Mouse (Mus musculus) mesoderm, embryonic 11.5 days (tissue): ENCODE measurements around the gene Ube2n.

Experiments
- DNase-seq: peaks from one replicate; pipeline ENCODE4 v3.0.0-alpha.2; 2012; ENCODE audit warnings: low read depth, low spot score

The Ube2n gene

DNA sequence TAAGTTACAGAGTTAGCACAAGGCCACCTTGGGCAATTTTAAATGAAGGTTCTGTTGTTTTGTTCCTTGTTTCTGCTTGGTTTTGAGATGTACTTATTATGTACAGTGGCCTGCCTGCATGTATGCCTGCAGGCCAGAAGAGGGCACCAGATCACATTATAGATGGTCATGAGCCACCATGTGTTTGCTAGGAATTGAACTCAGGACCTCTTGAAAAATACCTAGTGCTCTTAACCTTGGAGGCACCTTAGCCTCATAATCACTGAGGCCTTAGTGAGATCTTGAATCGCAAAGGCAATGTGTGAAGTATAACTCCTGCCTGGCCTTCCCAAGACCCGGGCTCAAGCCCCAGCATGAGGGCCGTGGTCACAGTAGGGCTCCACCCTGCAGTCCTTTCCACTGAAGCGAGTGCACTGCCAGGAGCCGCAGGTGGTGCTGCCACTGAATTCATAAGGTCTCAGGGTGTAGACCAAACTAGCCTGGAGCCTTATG lies 42.4 kb downstream of the Ube2n start:
- DNase-seq = no peak

DNA sequence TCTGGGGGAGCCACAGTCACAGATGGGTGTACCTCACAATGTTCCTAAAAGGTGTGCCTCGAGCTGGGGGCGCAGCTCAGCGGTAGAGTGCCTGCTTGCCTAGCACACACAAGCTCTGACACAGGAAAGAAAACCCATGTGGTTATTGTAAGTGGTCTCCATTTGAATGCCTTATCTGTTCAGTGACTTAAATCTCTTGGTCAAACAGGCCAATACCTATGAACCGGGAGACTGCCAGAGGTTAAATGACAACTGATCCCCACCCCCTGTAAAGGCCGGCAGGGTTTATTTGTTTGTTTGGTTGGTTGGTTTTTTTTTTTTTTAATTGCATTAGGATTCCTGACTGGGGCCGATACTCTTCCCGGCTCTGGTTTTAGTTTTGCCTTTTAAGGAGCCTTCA lies 44.5 kb downstream of the Ube2n start:
- DNase-seq = no peak

DNA sequence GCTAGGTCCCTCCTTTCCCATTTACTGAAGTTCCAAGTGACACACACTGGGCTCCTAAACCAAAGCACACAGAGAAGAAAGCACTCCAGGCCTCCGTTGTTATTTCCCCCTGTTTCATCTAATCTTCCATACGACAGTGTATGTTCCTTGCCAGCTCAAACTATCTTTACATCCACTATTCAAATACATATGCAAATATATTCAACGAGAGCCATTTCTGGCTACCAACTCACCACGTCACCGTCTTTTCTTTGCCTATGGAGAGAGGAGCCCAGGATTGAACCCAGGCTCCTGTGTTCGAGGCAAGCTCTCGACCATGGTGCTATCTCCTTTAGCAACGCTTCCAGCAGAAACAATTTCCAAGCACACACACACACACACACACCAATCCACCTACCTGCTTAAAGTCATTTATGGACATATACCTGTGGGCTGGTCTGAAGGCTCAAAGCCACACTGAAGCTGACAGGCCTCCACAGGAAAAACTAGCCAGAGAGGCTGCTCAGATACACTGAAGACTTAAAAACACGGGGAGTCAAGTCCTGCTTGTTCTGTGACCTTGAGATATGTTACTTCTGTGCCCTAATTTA lies 45.5 kb downstream of the Ube2n start:
- no peak for DNase-seq

DNA sequence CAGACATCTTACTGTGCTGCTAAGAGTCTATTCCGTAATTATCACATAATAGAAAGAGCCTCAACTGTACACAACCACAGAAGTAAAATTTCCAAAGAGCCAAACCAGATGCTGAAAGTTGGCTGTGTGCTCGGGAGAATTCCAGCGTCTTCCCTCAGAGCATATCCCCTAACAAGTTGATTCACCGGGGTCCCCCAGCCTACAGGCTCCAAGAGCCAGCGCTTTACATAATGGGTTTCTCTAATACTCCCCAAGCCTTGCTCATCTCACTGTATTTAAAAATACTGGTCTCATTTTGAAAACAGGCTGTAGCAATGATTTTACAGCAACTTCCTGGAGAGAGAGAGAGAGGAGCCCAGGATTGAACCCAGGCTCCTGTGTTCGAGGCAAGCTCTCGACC lies 46.7 kb downstream of the Ube2n start:
- DNase-seq = no peak

DNA sequence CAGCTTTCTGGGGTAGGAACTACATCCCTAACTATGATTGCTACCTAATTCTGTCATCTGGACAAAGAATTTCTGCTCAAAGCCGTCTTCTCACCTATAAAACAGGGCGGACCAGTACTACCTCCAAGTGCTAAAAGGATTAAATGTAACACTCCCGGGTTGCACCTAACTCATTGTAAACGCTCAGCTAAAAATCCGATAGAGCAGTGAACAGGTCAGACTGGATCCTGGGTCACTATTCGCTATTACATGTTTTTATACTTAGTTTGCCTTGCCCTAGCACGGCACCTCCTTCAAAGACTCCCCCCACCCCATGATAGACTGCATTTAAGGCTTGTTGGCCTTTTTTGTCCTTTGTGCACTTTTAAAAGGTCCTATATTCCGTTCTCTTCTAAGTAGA lies 47.5 kb downstream of the Ube2n start:
- no peak for DNase-seq

DNA sequence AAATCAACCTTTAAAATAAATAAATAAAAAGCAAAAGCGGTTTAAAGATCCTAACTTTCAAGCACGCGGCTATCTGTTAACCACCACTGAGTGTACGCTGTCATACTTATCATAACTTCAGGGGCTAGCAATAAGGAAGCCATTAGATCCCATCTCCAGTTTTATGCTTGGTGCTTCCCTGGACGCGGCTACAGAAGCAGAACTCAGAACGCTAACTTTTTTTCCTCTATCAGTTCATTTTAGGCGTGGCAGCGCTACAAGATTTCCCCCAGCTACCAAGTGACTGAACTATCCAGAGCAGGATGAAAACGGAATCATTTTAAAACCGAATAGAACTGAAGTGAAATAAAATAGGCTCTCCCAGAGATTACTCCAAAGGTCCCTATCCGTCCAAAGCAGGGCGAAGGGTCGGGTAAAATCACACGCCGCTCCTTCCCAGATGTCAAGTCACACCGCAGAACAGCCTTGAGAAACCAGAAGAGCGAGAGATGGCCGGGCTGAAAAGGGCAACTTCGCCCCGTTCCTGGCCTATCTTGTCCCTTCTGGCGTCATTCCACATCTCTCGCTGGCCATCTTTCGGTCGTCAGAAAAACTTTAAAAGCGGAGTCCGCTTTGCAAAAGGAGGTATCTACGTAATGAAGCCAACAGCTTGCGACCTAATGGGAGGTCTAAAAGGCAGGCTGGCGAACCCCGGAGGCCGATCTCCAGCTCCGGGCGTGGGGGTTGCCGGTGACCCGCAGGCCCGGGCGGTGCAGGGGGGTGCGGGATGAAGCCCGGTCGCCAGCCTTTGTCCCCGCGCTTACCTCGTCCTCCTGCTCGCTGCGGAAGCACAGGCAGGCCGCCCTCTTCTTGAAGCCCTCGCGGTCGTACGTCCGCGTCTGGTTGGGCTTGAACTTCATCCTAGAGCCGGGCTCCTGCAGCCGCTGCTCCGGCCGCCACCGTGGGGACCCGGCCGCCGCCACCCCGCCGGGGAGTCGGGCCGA lies 48.2 kb downstream of the Ube2n start:
- peak; percentile 40 for DNase-seq

DNA sequence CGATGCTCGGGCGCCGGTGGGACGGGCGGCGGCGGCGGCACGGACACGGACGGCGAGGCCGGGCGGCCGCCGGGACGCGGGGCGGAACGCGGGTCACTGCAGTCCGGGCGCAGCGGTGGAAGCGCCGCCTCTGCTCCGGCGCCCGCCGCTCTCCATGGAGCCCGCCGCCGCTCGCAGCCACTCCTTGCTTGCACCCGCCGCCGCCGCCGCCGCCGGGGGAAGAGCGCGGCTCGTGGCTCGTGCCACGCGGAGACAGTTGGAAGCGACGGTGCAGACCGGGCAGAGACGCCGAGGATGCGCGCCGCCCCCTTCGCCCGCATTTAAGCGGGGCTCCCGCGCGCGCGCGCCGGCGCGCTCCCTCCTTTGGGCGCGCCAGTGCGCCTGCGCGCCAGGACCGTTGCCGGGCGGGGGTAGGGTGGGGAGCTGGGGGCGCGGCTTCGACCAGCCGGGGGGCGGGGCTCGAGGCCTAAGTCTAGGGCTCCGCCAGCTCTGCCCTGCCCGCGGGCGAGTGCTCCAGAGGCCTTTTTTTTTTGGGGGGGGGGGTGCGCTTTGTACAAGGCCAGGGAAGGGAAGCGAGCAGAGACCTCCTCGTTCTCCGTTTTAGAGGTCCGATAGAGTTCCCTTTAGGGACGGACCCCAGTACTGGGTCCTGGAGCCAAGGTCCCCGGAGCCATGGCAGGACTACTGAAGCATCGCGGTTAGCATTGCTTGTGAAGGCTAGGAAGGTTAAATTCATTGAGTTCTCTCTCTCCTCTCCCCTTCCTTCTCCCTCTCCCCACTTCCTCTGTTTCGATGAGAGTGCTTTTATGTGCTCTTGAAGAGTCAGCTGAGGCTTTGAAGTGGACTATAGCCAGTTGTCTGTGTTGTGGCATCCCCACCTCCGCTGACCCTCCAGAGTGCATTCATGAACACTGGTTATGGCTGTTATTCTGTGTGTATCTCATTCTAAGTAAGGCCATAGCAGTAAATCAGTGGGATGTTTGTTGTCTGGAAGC lies 49.2 kb downstream of the Ube2n start, which contains the start of gene Nudt4:
Gene Nudt4 (minus strand): TSS at position 296 of the 995 bp plus-strand sequence.
- DNase-seq = peak; percentile 97

DNA sequence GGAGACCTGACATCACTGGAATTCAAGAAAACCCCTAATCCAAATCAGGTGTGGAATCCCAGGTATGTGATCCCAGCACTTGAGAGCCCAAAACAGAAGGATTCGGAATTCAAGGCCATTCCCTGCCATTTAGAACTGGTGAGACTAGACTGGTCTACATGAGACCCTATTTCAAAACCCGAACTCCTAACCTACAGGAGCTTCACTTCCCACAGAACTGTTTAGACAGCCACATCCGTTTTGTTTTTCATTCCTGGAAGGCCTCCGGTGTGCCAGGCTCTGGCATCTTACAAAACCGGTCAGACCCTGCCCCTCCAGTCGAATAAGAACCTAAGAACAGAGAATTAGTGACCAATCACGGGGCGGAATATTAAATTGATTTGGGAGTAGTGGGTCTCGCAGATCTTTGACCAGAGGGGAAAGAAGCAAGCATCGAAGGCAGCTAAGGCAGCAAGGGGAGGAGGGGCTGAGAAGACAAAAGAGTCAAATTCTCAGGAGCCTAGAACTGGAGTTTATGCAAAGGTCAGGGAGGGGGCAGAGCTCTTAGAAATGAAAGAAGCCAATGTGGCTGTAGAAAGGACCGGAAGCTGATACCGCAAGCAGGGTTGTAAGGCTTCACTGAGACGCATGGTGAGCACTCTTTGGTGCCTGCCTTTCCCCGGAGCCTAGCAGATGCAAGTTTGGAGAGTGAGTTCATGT lies 50.4 kb downstream of the Ube2n start:
- peak; percentile 44 for DNase-seq

DNA sequence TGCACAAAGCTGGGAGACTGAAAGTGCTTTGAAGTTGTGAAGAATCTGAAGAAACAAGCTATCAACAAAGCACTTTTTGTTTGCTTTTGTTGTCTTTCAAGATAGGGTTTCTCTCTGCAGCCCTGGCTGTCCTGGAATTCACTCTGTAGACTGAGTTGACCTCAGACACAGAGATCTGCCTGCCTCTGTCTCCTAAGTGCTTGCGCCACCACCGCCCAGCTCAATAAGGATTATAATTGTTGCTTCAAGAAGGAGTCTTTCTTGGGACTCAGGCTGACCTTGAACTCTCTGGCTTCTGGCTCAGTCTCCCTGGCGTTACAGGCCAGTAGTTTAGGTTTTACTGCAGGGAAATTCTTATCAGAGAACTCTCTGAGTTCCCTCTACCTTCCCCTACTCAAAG lies 51.8 kb downstream of the Ube2n start:
- DNase-seq = no peak

DNA sequence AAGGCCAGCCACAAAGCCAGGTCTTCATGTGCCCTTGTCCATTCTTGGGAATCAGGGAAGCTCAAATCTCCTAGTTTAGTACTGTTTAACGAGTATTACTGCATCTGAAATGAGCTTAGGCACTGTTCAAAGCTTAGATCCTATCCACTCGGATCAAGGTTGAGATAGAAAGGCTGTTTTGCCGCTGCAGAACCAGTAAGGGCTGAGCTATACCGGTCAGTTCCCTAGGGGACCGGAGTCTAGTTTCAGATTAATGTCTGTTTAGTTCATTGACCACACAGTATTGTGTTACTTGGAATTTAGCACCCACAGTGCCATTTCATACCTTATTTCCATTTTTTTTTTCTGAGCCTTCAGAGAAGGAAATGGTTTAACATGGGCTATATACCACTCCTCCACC lies 52.6 kb downstream of the Ube2n start:
- no peak for DNase-seq

DNA sequence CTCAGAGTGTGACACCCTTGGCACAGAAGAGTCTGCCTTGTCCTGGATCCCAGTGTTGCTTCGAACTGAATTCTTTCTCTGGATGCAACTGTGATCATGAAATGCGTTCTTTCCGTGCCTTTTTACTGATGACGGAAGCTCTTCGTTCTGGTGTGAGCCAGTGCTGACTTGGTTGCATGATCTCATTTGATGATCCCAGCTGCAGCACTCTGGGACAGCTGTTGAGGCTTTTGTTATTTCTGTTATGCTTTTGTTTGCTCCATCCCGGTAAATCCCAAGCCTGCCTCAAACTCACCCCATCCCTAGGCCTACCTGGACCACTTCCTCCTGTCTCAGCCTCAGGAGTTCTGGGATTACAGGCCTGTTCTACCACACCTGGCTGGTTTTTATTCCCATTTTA lies 53.1 kb downstream of the Ube2n start:
- no peak for DNase-seq

DNA sequence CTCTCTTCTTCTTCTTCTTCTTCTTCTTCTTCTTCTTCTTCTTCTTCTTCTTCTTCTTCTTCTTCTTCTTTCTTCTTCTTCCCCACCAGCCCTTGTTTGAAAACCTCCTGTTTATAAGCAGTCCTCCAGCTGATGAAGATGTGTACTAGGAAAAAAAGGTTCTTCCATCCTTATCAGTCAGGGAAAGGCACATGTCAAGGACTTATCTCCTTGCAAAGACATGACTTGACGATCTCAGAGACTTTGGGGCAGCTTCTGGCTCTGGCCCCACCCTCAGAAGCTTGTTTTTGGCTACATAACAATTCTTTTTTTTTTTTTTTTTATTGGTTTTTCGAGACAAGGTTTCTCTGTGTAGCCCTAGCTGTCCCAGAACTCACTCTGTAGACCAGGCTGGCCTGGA lies 54.5 kb downstream of the Ube2n start:
- DNase-seq = no peak

DNA sequence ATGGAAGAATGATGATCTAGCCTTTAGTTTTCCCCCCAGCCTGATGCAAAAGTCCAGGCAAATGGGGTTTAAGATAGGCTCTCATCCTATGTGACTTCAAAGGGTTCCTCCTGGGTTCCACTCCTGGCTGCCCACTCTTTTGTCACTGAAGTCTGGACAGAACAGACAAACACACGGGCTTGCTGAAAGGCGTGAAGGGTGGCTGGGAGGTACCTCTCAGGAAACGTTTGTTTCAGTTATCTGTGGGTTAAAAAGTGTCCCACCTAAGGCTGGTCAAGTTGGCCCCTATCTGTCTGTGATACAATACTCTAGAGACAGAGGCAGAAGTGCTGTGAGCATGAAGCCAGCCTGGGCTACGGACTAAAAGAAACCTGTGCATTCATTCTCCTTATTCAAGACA lies 60.0 kb downstream of the Ube2n start:
- DNase-seq = no peak

DNA sequence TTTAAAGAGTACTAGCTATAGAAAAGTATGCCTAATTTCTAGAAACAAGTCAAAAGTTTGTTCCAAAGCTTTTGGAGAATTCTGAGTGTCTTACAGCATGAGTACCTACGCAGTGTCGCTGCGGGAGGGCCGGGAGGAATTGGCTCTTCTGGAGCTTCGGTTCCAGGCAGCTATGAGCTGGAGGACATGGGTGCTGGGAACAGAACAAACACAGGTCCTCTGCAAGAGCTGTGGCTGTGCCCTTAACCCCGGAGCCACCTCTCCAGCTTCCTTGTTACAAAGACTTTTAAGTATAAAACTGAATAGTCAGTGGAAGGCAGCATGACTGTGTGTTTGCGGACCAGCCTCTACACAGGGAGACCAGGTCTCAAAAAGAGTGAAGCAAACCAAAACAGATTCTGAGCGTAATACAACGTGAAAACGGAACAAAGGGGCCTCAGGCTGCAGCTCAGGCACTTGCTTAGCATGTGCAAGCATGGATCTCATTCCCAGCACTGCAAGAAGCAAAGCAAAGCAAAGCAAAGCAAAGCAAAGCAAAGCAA lies 61.0 kb downstream of the Ube2n start:
- no peak for DNase-seq

DNA sequence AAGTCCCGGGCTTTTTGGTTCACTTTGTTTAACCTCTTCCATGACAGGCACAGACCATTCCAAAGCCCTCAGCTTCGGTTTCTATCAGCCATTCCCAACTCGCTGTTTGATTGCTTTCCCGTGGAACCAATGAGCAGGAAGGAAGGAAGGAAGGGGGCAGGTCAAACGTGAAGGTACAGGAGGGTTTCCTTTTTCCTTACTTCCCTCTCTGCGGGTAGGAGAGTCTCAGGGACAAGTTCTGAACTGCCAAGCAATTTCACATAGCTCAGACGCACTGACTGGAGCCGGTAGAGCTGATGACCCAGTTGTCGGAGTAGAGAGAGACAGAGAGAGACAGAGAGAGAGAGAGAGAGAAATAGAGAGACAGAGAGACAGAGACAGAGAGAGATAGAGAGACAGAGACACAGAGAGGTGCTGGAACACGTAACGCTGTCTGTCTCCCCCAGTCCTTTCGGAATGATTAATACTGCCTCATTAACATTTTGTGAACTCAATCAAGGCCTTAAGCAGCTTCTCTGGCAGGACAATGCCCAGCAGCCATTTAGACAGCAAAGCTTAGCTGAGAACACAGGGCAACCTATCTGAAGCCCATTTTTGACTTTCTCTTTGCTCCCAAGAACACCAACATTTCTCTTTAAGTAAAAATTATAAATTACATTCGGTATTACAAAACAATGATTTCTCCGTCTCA lies 62.1 kb downstream of the Ube2n start:
- DNase-seq = no peak

DNA sequence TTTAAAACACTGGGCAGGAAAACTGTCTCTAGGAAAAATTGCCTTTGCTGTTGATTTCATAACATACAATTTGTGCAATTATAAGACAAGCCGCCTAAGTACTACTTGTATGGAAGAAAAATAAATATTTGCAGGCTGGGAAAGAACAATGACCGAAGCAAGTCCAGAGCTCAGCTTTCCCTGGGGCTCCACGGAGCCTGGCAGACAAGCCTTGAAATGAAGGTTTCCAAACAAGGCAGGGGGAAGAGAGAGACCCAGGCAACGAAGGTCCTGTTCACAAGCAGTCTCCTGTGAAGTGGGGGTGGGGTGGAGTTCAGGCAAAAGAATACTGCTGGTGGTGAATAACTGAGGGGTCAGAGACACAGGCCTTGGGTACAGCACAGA lies 62.6 kb downstream of the Ube2n start:
- peak; percentile 37 for DNase-seq

DNA sequence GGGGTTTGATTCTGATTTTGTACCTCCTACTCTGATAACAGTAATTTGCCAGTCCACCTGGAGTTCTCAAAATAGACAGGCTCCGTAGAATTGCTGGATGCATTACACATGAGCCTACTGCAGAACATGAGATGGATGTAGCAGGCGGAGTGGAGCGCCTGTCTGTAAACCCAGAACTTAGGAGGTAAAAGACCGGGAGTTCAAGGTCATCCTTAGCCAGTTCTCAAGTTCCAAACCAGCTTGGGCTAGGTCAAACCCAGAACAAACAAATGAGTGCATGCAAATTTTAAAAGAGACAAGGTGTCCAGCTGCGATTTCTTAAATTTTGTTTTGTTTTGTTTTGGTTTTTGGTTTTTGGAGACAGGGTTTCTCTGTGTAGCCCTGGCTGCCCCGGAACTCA lies 70.6 kb downstream of the Ube2n start:
- no peak for DNase-seq

DNA sequence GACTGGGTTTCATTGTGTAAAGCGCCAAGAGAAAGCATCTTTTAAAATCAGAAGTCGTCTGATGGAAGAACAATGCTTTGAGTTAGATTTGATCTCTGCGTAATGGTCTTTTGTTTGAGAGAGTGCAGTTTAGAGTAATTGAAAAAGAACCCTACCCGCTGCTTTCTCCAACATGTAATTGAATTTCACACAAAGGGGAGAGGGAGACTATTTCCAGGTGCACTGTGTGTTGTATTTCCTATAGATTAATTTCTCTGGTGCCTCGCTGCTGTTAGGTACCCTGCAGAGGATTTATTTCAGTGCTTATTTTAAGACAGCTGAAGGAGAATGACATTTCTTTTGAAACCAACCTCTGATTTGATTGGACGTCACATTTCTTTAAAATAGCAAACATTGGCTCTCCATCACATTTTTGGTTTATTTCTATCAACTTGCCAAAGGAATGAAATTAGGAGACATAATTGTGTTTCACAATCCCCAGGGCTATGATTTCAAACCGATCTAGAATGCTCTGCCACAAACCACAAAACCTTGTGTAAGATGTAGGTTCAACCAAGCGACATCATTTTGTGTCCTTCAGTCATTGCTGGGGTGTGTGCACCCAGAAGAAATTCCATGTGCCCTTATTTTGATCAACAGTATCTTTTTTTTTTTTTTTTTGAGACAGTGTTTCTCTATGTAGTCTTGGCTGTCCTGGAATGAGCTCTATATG lies 72.7 kb downstream of the Ube2n start:
- no peak for DNase-seq

DNA sequence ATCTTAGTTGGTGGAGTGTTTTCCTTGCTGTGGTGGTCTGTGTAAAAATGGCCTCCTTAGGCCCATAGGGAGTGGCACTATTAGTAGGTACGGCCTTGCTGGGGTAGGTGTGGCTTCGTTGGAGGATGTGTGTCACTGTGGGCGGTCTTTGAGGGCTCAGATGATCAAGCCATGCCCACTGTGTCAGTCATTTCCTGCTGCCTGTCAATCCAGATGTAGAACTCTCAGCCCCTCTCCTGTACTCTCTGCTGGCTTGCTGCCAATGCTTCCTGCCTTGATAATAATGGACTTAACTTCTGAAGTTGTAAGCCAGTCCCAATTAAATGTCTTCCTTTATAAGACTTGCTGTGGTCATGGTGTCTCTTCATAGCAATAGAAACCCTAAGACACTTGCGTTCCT lies 74.3 kb downstream of the Ube2n start:
- DNase-seq = no peak

DNA sequence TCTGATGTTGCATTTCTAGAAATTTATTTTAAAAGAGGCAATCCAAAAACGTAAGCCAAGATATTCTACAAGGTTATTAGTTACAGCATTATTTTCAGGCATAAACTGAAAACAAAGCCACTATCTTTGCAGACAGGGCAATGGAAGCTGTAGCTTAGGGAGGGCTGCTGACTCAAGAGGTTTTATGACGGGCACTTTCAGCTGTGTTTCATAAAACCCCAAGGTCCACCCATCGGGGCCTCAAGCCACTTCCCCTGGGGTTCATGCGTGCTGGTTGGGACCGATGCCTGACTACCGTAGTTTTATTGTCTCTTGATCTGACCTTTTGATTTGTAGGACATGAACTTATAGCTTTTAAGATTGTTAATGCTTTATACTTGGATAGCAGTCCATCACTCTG lies 75.3 kb downstream of the Ube2n start:
- no peak for DNase-seq
